Mouse (Mus musculus) olfactory bulb, adult 2 months (tissue): Measurements from ENCODE around the gene Dhx16.

ENCODE experiments used
- CTCF ChIP-seq: fragments of 200-500 bp; IDR thresholded peaks from 2 replicates; pipeline ENCODE4 v1.5.1; 2012; ENCODE audit warnings: low read depth, mild to moderate bottlenecking, low read length, moderate library complexity; ENCODE audit not compliant: insufficient read depth
- POLR2A ChIP-seq: fragments of 200-500 bp; IDR thresholded peaks from 2 replicates; pipeline ENCODE4 v1.6.1; 2012; ENCODE audit warnings: mild to moderate bottlenecking, low read depth, low read length, moderate library complexity; ENCODE audit not compliant: insufficient read depth

DNA sequence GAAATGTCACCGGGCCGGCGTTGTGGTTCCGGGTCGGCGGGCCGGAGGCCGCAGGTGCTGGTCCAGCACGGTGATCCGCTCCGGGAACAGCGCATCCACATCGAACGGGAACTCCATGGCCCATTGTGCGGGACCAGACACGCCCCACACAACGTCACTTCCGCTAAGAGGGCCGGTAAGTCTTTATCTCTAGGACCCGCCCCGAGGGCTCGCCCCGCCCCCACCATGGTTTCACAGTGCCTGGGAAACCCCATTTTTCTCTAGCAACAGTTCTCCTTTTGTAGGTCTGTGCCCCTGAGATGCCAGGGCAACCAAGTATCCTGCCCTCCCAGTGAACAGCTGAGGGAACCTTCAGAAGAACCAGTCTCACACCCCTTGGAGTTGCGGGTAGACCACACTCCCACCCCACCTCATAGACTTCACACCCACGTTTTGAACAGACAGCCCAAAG, 30.3 kb downstream of the Dhx16 start, which contains the start of gene Atat1:
- TF ChIP-seq POLR2A, result peak; percentile 72
- TF ChIP-seq CTCF, result no peak
